ENCODE assay signal across 7 mouse cellular contexts in genomic region chr3:130945861-130946449, GRCm38 (mm10).
A peak's percentile ranks its signal among the peaks of the same experiment; 100 is the strongest.
DNase-seq lines count a peak whose midpoint lies in the region; ATAC-seq and TF ChIP-seq lines count a peak whose summit lies in the region.

No protein-coding gene starts in this region.

- peak; percentile 16 for DNase-seq in T-cell, adult 2 months (ENCODE audit: low spot score)
- DNase-seq in left cerebral cortex, postnatal 4 days = peak; percentile 84
- DNase-seq in midbrain, embryonic 11.5 days (ENCODE audit: low spot score, missing footprints) = peak; percentile 96
- DNase-seq in stomach, postnatal 0 days (ENCODE audit: low spot score) = peak; percentile 48

- H3K9me3 ChIP-seq in forebrain, embryonic 12.5 days = no peaks in the 10 kb centered on the region
- H3K9me3 ChIP-seq in hindbrain, embryonic 13.5 days = no peaks in the 10 kb centered on the region
- no peaks in the 10 kb centered on the region for H3K9me3 ChIP-seq in midbrain, embryonic 11.5 days (ENCODE audit: control insufficient read depth, low read length)
- no peaks in the 10 kb centered on the region for H3K9me3 ChIP-seq in stomach, postnatal 0 days (ENCODE audit: control insufficient read depth, low read length)

- peak overlapping the region; percentile 55 for H3K9ac ChIP-seq in forebrain, embryonic 12.5 days
- peak overlapping the region; percentile 72 for H3K9ac ChIP-seq in hindbrain, embryonic 13.5 days
- H3K9ac ChIP-seq in midbrain, embryonic 11.5 days (ENCODE audit: low read length) = peak overlapping the region; percentile 54
- peak overlapping the region; percentile 53; the same call in 1 of the 2 replicates for H3K9ac ChIP-seq in stomach, postnatal 0 days (ENCODE audit: low read length)

- H3K4me3 ChIP-seq in brown adipose tissue, adult 24 weeks (ENCODE audit: insufficient read depth, low read depth, low read length) = peak overlapping the region; percentile 55
- H3K4me3 ChIP-seq in forebrain, embryonic 12.5 days (replicated peaks) = peak overlapping the region; percentile 38
- H3K4me3 ChIP-seq in hindbrain, embryonic 13.5 days = peak overlapping the region; percentile 39
- peak overlapping the region; percentile 21 for H3K4me3 ChIP-seq in midbrain, embryonic 11.5 days (ENCODE audit: low read depth, low read length)
- peak overlapping the region; percentile 29 for H3K4me3 ChIP-seq in stomach, postnatal 0 days (ENCODE audit: low read depth, low read length)

- H3K27me3 ChIP-seq in forebrain, embryonic 12.5 days = no peaks in the 10 kb centered on the region
- H3K27me3 ChIP-seq in hindbrain, embryonic 13.5 days = no peaks in the 10 kb centered on the region
- no peaks in the 10 kb centered on the region; the same call in 1 of the 2 replicates for H3K27me3 ChIP-seq in midbrain, embryonic 11.5 days (ENCODE audit: control insufficient read depth, insufficient read depth, low read length)
- no peaks in the 10 kb centered on the region for H3K27me3 ChIP-seq in stomach, postnatal 0 days (ENCODE audit: control insufficient read depth, insufficient read depth, low read length)

- no peaks in the 10 kb centered on the region for H3K36me3 ChIP-seq in forebrain, embryonic 12.5 days (replicated peaks)
- no peaks in the 10 kb centered on the region for H3K36me3 ChIP-seq in hindbrain, embryonic 13.5 days
- H3K36me3 ChIP-seq in midbrain, embryonic 11.5 days (ENCODE audit: control insufficient read depth, insufficient read depth, low read length) = no peaks in the 10 kb centered on the region
- H3K36me3 ChIP-seq in stomach, postnatal 0 days (ENCODE audit: control insufficient read depth, insufficient read depth, low read length) = no peaks in the 10 kb centered on the region

- TF ChIP-seq EP300 in stomach, postnatal 0 days (optimal IDR thresholded peaks at IDR 0.05) = no peak

- intact Hi-C loops in left cerebral cortex, postnatal 4 days (cut with DNase I) = no loop called here

- peak; percentile 85 for ATAC-seq in forebrain, embryonic 12.5 days (ENCODE audit: low FRiP score)
- ATAC-seq in hindbrain, embryonic 13.5 days (ENCODE audit: low FRiP score) = peak; percentile 86
- peak; percentile 86 for ATAC-seq in midbrain, embryonic 11.5 days (ENCODE audit: low FRiP score)
- peak; percentile 49 for ATAC-seq in stomach, postnatal 0 days (ENCODE audit: low FRiP score, low TSS enrichment)

- peaks cover 4% of the 10 kb centered on the region; the same call in 1 of the 2 replicates for H3K4me1 ChIP-seq in brown adipose tissue, adult 24 weeks (ENCODE audit: control insufficient read depth, insufficient read depth, insufficient read length, low read length)
- peaks cover 24% of the 10 kb centered on the region for H3K4me1 ChIP-seq in forebrain, embryonic 12.5 days
- H3K4me1 ChIP-seq in hindbrain, embryonic 13.5 days (replicated peaks) = peaks cover 19% of the 10 kb centered on the region
- H3K4me1 ChIP-seq in midbrain, embryonic 11.5 days (ENCODE audit: control insufficient read depth, insufficient read depth, low read length) = peaks cover 18% of the 10 kb centered on the region
- H3K4me1 ChIP-seq in stomach, postnatal 0 days (replicated peaks; ENCODE audit: control insufficient read depth, insufficient read depth) = peaks cover 5% of the 10 kb centered on the region; the same call in 1 of the 2 replicates

- no peak overlapping the region for H3K27ac ChIP-seq in brown adipose tissue, adult 24 weeks (replicated peaks; ENCODE audit: low read depth, low read length)
- H3K27ac ChIP-seq in forebrain, embryonic 12.5 days = peak overlapping the region; percentile 92
- peak overlapping the region; percentile 90 for H3K27ac ChIP-seq in hindbrain, embryonic 13.5 days
- peak overlapping the region; percentile 77 for H3K27ac ChIP-seq in midbrain, embryonic 11.5 days (ENCODE audit: low read depth, low read length)
- H3K27ac ChIP-seq in stomach, postnatal 0 days (replicated peaks) = peak overlapping the region; percentile 78

- 1% methylated on average over 25 of the region's 25 CpGs for WGBS in forebrain, embryonic 12.5 days
- WGBS in hindbrain, embryonic 13.5 days = under 1% methylated on average over 25 of the region's 25 CpGs
- WGBS in midbrain, embryonic 11.5 days = under 1% methylated on average over 25 of the region's 25 CpGs
- 3% methylated on average over 25 of the region's 25 CpGs for WGBS in stomach, postnatal 0 days

- H3K4me2 ChIP-seq in forebrain, embryonic 12.5 days = peak overlapping the region; percentile 61
- peak overlapping the region; percentile 67 for H3K4me2 ChIP-seq in hindbrain, embryonic 13.5 days
- H3K4me2 ChIP-seq in midbrain, embryonic 11.5 days = peak overlapping the region; percentile 47
- H3K4me2 ChIP-seq in stomach, postnatal 0 days (replicated peaks; ENCODE audit: low read depth) = peak overlapping the region; percentile 63

- 0 out of 2 replicates have a peak, but pooled peaks have one; percentile 3 for TF ChIP-seq CTCF in stomach, postnatal 0 days (IDR thresholded peaks at IDR 0.05; ENCODE audit: low read depth)

Comparison
In these comparisons a context has a peak if more than half of its experiments do, and no peak if none do; other contexts are left out.
1. DNase-seq: peak in every context shown above with its lines; median percentile 96 in midbrain, embryonic 11.5 days; 84 in left cerebral cortex, postnatal 4 days; 48 in stomach, postnatal 0 days; 16 in T-cell, adult 2 months.